Mouse (Mus musculus) cerebellum, adult 2 months (tissue): ENCODE results near the gene Spred1. TPM values are rescaled to one million over a fixed set of nuclear protein-coding genes. Genes with fewer than 3 reads are reported as not detected.
"Not testable (repeated sequence)": the region's sequence is repeated elsewhere in the genome, so short reads cannot be mapped to it uniquely, and the experiment has no call there.

ENCODE experiments used
- DNase-seq, 2 experiments: peaks; one replicate each; pipeline ENCODE4 v3.0.0; 2021
- H3K27ac ChIP-seq: fragments of 200-500 bp; 2 replicates; pipeline ENCODE4 v1.5.1; 2012; ENCODE audit warnings: low read length, control low read depth, inconsistent platforms; ENCODE audit not compliant: insufficient read depth
- H3K27me3 ChIP-seq: fragments of 200-500 bp; 2 replicates; pipeline ENCODE4 v1.6.1; 2012; ENCODE audit warnings: inconsistent platforms, mild to moderate bottlenecking, low read length, moderate library complexity; ENCODE audit not compliant: control insufficient read depth, insufficient read depth
- H3K4me1 ChIP-seq: fragments of 200-500 bp; 2 replicates; pipeline ENCODE4 v1.6.1; 2011; ENCODE audit warnings: low read length; ENCODE audit not compliant: control insufficient read depth, insufficient read depth
- H3K4me3 ChIP-seq: fragments of 200-500 bp; replicated peaks from 2 replicates; pipeline ENCODE3; 2011; ENCODE audit warnings: mild to moderate bottlenecking, low read depth, low read length, control low read depth; ENCODE audit not compliant: insufficient read depth
- CTCF ChIP-seq: fragments of 200-500 bp; IDR thresholded peaks from 2 replicates; pipeline ENCODE4 v1.5.1; 2011; ENCODE audit warnings: low read depth, mild to moderate bottlenecking, control low read depth, low read length, moderate library complexity, borderline replicate concordance; ENCODE audit not compliant: insufficient read depth
- POLR2A ChIP-seq: fragments of 200-500 bp; IDR thresholded peaks from 2 replicates; pipeline ENCODE4 v1.6.1; 2011; ENCODE audit warnings: low read length, control low read depth, borderline replicate concordance; ENCODE audit not compliant: insufficient read depth
- WGBS: fragments of 180-500 bp; shearing (Covaris S2); methylation state at CpG from one replicate; pipeline ENCODE4 v1.1.7; 2018; 5-methylcytosine and 5-hydroxymethylcytosine counted together
- polyA plus RNA-seq: library from polyadenylated mRNA; depleted of rRNA; stranded (reverse); fragments of >200 nt; gene quantifications from 2 replicates; pipeline ENCODE4 v1.2.3, GENCODE M21; 2012

Spred1 gene
- polyA plus RNA-seq, 1 experiment: 33.9 TPM

DNA sequence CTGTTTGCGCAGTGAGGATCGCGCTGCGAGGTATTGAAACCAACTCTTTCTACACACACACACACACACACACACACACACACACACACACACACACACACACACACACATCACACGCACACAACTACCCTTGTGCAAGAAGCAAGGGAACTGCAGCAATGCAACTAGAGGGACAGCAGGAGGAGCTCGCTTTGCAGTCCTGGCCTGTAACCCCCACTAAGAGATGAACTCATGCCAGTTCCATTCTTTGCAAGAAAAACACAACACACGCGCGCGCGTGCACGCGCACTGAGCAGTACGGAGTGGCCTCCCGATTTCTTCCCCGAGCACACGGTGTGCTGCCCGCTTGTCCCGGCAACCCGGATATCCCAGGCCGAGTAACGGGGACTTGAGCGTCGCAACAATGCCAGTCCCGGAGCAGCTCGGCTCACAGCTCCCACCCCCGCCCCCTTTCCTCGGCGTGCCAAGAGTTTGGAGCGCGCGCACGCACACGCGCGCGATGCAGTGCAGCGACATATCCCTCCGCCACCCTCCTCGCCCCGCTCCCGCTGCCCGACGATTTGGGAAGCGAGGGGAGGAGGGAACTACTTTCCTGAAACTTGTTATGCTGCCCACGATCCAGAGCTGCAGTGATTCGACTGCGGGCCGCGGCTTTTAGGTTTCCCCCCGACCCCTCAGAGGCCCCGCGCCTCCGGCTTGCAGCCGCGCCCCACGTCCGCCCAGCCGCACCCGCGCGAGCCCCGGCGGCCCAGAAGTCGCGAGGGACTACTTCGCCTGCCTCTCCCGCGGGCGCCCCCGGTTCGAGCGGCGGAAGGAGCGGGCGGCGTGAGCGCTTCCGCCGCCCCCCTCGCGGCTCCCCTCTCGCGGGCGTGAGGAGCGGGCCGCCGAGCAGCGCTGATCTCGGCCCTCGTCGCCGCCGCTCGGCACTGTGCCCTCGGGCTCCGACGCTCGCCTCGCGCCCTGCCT, 645 bp upstream of the Spred1 start:
- no peaks in the 10 kb centered on the region for H3K27me3 ChIP-seq
- peak overlapping the region; percentile 78 for H3K4me3 ChIP-seq
- DNase-seq: peak; percentile 93 to 96
- TF ChIP-seq CTCF (peak; percentile 42; the same call in 1 of the 2 replicates), POLR2A (peak; percentile 45; the same call in 1 of the 2 replicates)
- under 1% methylated on average over 101 of the region's 101 CpGs for WGBS
- H3K4me1 ChIP-seq: no peaks in the 10 kb centered on the region; the same call in 1 of the 2 replicates
- peak overlapping the region; percentile 91 for H3K27ac ChIP-seq

- peak overlapping the region; percentile 91; the same call in 1 of the 2 replicates for H3K27ac ChIP-seq
- no peak for TF ChIP-seq CTCF
- WGBS: under 1% methylated on average over 19 of the region's 19 CpGs
- no peaks in the 10 kb centered on the region; the same call in 1 of the 2 replicates for H3K4me1 ChIP-seq
- peak overlapping the region; percentile 78 for H3K4me3 ChIP-seq
- H3K27me3 ChIP-seq: no peaks in the 10 kb centered on the region
- no peak for DNase-seq
Measured at GRCm38 (mm10) chr2:117121984-117122605, 921 bp downstream of the Spred1 start.

DNA sequence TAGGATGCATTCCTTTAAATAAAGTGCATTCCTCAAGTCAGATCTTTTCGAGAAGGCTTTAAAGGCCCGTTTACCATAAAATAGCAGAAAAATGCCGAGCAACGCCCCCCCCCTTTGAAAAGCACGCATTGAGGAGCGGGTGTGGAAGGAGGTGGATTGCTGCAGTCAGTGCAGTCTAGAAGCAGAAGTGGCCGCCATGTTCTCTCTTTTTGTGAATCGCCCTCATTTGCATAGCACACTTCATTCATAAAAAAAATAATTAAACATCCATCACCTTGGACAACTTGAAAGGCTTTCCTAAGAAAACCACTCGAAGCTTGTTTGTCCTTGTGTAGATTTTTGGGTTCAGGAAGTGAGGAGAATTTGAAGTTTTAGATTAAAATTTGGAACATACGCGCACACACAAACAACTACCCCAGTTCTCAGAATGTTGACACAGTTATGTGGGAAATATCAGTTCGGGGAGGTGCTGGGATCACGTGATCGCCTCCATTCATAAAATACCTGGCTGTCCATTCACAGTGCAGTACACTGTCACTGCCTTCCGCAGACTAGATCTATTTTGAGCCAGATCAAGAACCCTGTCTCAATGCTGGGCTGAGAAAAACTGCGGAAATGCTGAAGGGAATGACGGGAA, 1.6 kb downstream of the Spred1 start:
- WGBS: under 1% methylated on average over 17 of the region's 17 CpGs
- DNase-seq: peak; percentile 59 to 79
- TF ChIP-seq POLR2A: no peak
- Histone ChIP-seq H3K4me1 (no peaks in the 10 kb centered on the region; the same call in 1 of the 2 replicates), H3K27me3 (no peaks in the 10 kb centered on the region), H3K27ac (no peak overlapping the region), H3K4me3 (peak overlapping the region; percentile 78)

DNA sequence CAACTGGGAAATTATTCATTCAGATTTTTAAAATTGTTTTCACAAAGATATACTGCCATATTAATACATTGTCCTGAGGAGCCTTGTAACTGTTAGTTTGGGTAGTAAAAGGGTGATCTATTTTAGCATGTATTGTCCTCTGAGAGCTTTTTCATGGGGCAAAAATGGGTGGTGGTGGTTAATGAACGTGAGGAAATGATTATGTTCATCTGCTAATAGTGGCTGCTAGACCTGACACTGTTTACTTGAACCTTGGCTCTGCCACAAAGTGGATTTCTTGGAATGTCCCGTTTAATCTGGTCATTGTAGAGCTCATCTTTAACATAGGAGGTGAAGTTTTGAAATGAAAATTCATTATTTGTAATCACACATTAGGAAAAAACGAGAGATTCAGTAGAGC, 2.5 kb downstream of the Spred1 start:
- WGBS: 19% methylated on average over 3 of the region's 3 CpGs
- H3K27me3 ChIP-seq: no peaks in the 10 kb centered on the region
- H3K27ac ChIP-seq: no peak overlapping the region
- no peaks in the 10 kb centered on the region; the same call in 1 of the 2 replicates for H3K4me1 ChIP-seq
- TF ChIP-seq CTCF (no peak), POLR2A (no peak)
- no peak for DNase-seq
- peak overlapping the region; percentile 78 for H3K4me3 ChIP-seq

DNA sequence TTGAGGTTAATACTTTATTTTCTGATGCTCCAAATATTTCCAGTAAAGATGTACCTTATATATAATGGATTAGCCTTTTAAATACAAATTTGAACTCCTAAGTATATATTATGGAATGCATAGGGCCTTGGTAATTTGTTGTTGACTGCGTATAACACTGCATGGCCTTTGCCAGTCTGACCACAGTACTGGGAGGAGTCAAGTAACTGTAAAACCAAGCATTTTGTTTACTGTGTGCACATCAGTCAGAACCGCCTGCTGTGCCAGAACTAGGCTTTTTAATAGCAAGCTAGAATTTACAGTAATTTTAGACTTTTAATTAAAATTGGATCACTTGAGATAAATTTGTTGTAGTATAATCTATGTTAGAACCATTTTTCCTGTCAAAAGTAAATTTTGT, 3.7 kb downstream of the Spred1 start:
- Histone ChIP-seq H3K27ac (no peak overlapping the region), H3K4me1 (no peaks in the 10 kb centered on the region; the same call in 1 of the 2 replicates), H3K4me3 (no peak overlapping the region), H3K27me3 (no peaks in the 10 kb centered on the region)
- DNase-seq: no peak
- no peak for TF ChIP-seq CTCF
- TF ChIP-seq POLR2A: no peak
- 70% methylated on average over 2 of the region's 2 CpGs for WGBS

DNA sequence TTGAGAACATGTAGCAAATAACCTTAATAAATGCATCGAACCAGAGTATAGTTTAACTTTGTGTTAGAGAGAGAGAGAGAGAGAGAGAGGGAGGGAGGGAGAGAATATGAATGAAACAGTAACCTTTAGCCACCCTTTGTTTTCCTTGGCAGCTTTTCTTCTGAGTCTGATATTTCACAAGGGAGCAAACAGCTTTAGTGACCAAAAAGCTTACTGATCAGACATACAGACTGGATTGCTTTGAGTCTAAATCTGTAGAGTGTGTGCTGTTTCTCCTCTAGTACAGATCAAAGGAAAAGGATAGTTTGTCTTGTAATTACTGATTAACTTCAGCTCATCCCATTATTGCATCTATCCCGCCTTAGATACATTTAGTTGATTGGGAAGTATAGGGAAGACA, 8.0 kb downstream of the Spred1 start:
- Histone ChIP-seq H3K27ac (no peak overlapping the region), H3K27me3 (no peaks in the 10 kb centered on the region), H3K4me3 (no peak overlapping the region), H3K4me1 (peaks cover 3% of the 10 kb centered on the region; the same call in 1 of the 2 replicates)
- DNase-seq: no peak
- TF ChIP-seq CTCF (no peak), POLR2A (no peak)
- WGBS: 80% methylated on average over 2 of the region's 2 CpGs

DNA sequence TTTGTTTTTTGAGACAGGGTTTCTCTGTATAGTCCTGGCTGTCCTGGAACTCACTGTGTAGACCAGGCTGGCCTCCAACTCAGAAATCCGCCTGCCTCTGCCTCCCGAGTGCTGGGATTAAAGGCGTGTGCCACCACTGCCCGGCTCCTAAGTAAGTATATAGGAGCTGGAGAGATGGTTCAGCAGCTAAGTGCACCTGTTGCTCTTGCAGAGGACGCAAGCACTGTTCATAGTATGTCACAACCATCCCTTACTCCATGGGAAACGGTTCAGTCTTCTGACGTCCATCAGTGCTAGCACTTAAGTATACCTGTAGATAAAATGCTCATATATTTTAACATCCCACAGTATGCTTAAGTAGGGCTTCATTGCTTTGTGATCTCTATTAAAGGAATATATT, 9.9 kb downstream of the Spred1 start:
- not testable (repeated sequence) for H3K4me1 ChIP-seq, DNase-seq, H3K4me3 ChIP-seq, H3K27ac ChIP-seq, H3K27me3 ChIP-seq
- 89% methylated on average over 7 of the region's 7 CpGs for WGBS
